45 mouse cellular contexts compared by ENCODE assay signal in genomic region chr12:111190355-111190754, GRCm38 (mm10). TPM values are rescaled to one million over a fixed set of nuclear protein-coding genes. Genes with fewer than 3 reads are reported as not detected.
"Had no signal": no experiment of that assay in that cellular context is flagged by ENCODE, and none has a peak within 500 bp of the region (broad histone marks: within the 10 kb centered on the region; RNA-seq: fewer than 3 reads in every experiment).

No protein-coding gene starts in this region.

- H3K9ac ChIP-seq: limb, embryonic 12.5 days; limb, embryonic 13.5 days; limb, embryonic 15.5 days; liver, embryonic 12.5 days; liver, embryonic 13.5 days; liver, embryonic 14.5 days; liver, embryonic 15.5 days; liver, postnatal 0 days; lung, embryonic 14.5 days; lung, embryonic 15.5 days; midbrain, embryonic 12.5 days; midbrain, embryonic 13.5 days; midbrain, embryonic 15.5 days; neural tube, embryonic 12.5 days had no signal

- H3K4me2 ChIP-seq: limb, embryonic 12.5 days; limb, embryonic 13.5 days; limb, embryonic 15.5 days; liver, embryonic 11.5 days; liver, embryonic 12.5 days; liver, embryonic 13.5 days; liver, embryonic 15.5 days; lung, embryonic 14.5 days; lung, embryonic 15.5 days; midbrain, embryonic 11.5 days; midbrain, embryonic 12.5 days; midbrain, embryonic 13.5 days; midbrain, embryonic 15.5 days; neural tube, embryonic 12.5 days had no signal

- DNase-seq: left cerebral cortex, postnatal 4 days; liver; liver, embryonic 13.5 days; liver, postnatal 0 days; lung, adult 18-20 months; lung, adult 2 months; lung, embryonic 14.5 days; lung, postnatal 14 days; lung, postnatal 36 days; lung, postnatal 4 days; midbrain, embryonic 14.5 days had no signal

- H3K27me3 ChIP-seq: limb, embryonic 12.5 days; limb, embryonic 13.5 days; limb, embryonic 15.5 days; liver, embryonic 12.5 days; liver, embryonic 13.5 days; liver, embryonic 15.5 days; lung, embryonic 15.5 days; megakaryocyte, embryonic 14.5 days; midbrain, embryonic 12.5 days; midbrain, embryonic 13.5 days; midbrain, embryonic 15.5 days; neural tube, embryonic 12.5 days had no signal

- H3K9me3 ChIP-seq: limb, embryonic 10.5 days; limb, embryonic 12.5 days; limb, embryonic 13.5 days; limb, embryonic 15.5 days; liver, embryonic 12.5 days; liver, embryonic 13.5 days; liver, embryonic 15.5 days; lung, embryonic 15.5 days; megakaryocyte, embryonic 14.5 days; midbrain, embryonic 10.5 days; midbrain, embryonic 12.5 days; midbrain, embryonic 13.5 days; midbrain, embryonic 15.5 days; neural tube, embryonic 12.5 days had no signal

- H3K27ac ChIP-seq: limb, embryonic 10.5 days; limb, embryonic 12.5 days; limb, embryonic 13.5 days; limb, embryonic 15.5 days; liver, embryonic 12.5 days; liver, embryonic 13.5 days; liver, embryonic 14.5 days; liver, embryonic 15.5 days; lung, embryonic 15.5 days; macrophage; midbrain, embryonic 10.5 days; midbrain, embryonic 12.5 days; midbrain, embryonic 13.5 days; midbrain, embryonic 15.5 days; neural tube, embryonic 12.5 days had no signal

- H3K36me3 ChIP-seq: limb, embryonic 13.5 days; limb, embryonic 15.5 days; liver, embryonic 12.5 days; liver, embryonic 15.5 days; lung, embryonic 15.5 days; midbrain, embryonic 10.5 days; midbrain, embryonic 12.5 days; midbrain, embryonic 15.5 days; neural tube, embryonic 12.5 days had no signal

- H3K4me3 ChIP-seq: limb, embryonic 10.5 days; limb, embryonic 12.5 days; limb, embryonic 13.5 days; limb, embryonic 15.5 days; liver, embryonic 12.5 days; liver, embryonic 13.5 days; liver, embryonic 15.5 days; lung, embryonic 15.5 days; midbrain, embryonic 10.5 days; midbrain, embryonic 12.5 days; midbrain, embryonic 13.5 days; midbrain, embryonic 15.5 days; myocyte; neural tube, embryonic 12.5 days had no signal

- ATAC-seq: liver, embryonic 12.5 days; liver, postnatal 0 days; midbrain, embryonic 13.5 days; midbrain, embryonic 15.5 days; midbrain, embryonic 16.5 days had no signal

RNA-seq across cellular contexts. Expression of gene 4930595D18Rik, which starts 6.1 kb away (rescaled TPM):
- total RNA-seq: left cerebral cortex, adult 8-10 months; left cerebral cortex, postnatal 10 days; left cerebral cortex, postnatal 14 days; left cerebral cortex, postnatal 25 days; left cerebral cortex, postnatal 36 days; left cerebral cortex, postnatal 4 days; liver, adult 2 months; megakaryocyte, adult 5-6 weeks; megakaryocyte-erythroid progenitor cell, adult 5-6 weeks; midbrain, postnatal 0 days; monocyte, adult 5-6 weeks had no signal
- polyA plus RNA-seq: limb, embryonic 10.5 days; limb, embryonic 11.5 days; limb, embryonic 12.5 days; limb, embryonic 13.5 days; limb, embryonic 15.5 days; liver, adult 2 months; liver, embryonic 11.5 days; liver, embryonic 12.5 days; liver, embryonic 13.5 days; liver, embryonic 14.5 days; liver, embryonic 15.5 days; liver, embryonic 16.5 days; liver, postnatal 0 days; lung, adult 2 months; lung, embryonic 14.5 days; lung, embryonic 15.5 days; lung, embryonic 16.5 days; lung, postnatal 0 days; macrophage; midbrain, embryonic 10.5 days; midbrain, embryonic 11.5 days; midbrain, embryonic 12.5 days; midbrain, embryonic 13.5 days; midbrain, embryonic 14.5 days; midbrain, embryonic 16.5 days; myocyte; neural tube, embryonic 11.5 days; neural tube, embryonic 12.5 days had no signal
